Mouse (Mus musculus) kidney, adult 2 months (tissue): Measurements from ENCODE around the gene Fbxw8.

Experiments used
- CTCF ChIP-seq: fragments of 200-500 bp; conservative IDR thresholded peaks from 2 replicates; pipeline ENCODE4 v1.5.1; 2011; ENCODE audit warnings: low read depth, mild to moderate bottlenecking, control low read depth, low read length, moderate library complexity, mixed read lengths; ENCODE audit not compliant: insufficient read depth, insufficient read length
- POLR2A ChIP-seq: fragments of 200-500 bp; IDR thresholded peaks from one replicate; pipeline ENCODE4 v1.6.1; 2011; ENCODE audit warnings: low read depth, low read length, control low read depth

GRCm38 (mm10) chr5:118188356-118188755 is 33.1 kb upstream of the Fbxw8 start:
- TF ChIP-seq POLR2A (no peak), CTCF (no peak)
